Mouse (Mus musculus) adrenal gland, adult (tissue): Measurements from ENCODE around the gene Gjd3.

Experiments
- DNase-seq, 2 experiments: peaks; one replicate each; pipeline ENCODE4 v3.0.0; 2022 to 2023; ENCODE audit warnings: low spot score in 1 of 2; ENCODE audit not compliant: inconsistent age in 2 of 2

Gene Gjd3

GRCm38 (mm10) chr11:98963191-98964021 lies 19.4 kb downstream of the Gjd3 start:
- peak; percentile 88 to 92 for DNase-seq

- peak; percentile 37 to 57 for DNase-seq
These were observed 20.3 kb downstream of the Gjd3 start for GRCm38 (mm10) chr11:98962421-98963095.

- DNase-seq: peak in 1 of 2 experiments; percentile 56
These were observed 21.1 kb downstream of the Gjd3 start for GRCm38 (mm10) chr11:98961766-98962165.

GRCm38 (mm10) chr11:98961051-98961592 lies 21.7 kb downstream of the Gjd3 start:
- DNase-seq: peak; percentile 61 to 87

GRCm38 (mm10) chr11:98960313-98960906 lies 22.4 kb downstream of the Gjd3 start:
- DNase-seq: peak; percentile 87 to 92

- peak; percentile 92 to 95 for DNase-seq
These were observed 23.1 kb downstream of the Gjd3 start for GRCm38 (mm10) chr11:98959437-98960312.

GRCm38 (mm10) chr11:98956340-98956739 lies 26.5 kb downstream of the Gjd3 start:
- no peak for DNase-seq

- DNase-seq: peak; percentile 59 to 88
These were observed 27.0 kb downstream of the Gjd3 start for GRCm38 (mm10) chr11:98955707-98956235.

GRCm38 (mm10) chr11:98954801-98955706 lies 27.8 kb downstream of the Gjd3 start:
- no peak for DNase-seq

GRCm38 (mm10) chr11:98954373-98954772 lies 28.4 kb downstream of the Gjd3 start:
- DNase-seq: peak in 1 of 2 experiments; percentile 92

GRCm38 (mm10) chr11:98953835-98954320 lies 28.9 kb downstream of the Gjd3 start:
- peak in 1 of 2 experiments; percentile 58 for DNase-seq

GRCm38 (mm10) chr11:98953361-98953760 lies 29.5 kb downstream of the Gjd3 start:
- peak in 1 of 2 experiments; percentile 63 for DNase-seq

- DNase-seq: peak in 1 of 2 experiments; percentile 55
These were observed 30.1 kb downstream of the Gjd3 start for GRCm38 (mm10) chr11:98952736-98953135.

GRCm38 (mm10) chr11:98952111-98952510 lies 30.7 kb downstream of the Gjd3 start:
- DNase-seq: no peak

GRCm38 (mm10) chr11:98951026-98951906 lies 31.6 kb downstream of the Gjd3 start:
- DNase-seq: peak in 1 of 2 experiments; percentile 83

GRCm38 (mm10) chr11:98950484-98950883 lies 32.3 kb downstream of the Gjd3 start:
- peak in 1 of 2 experiments; percentile 46 for DNase-seq

GRCm38 (mm10) chr11:98949958-98950460 lies 32.8 kb downstream of the Gjd3 start:
- peak in 1 of 2 experiments; percentile 60 for DNase-seq
